Mouse (Mus musculus) skeletal muscle tissue, adult 2 months (tissue): ENCODE measurements around the gene Mael.

Experiments used
- DNase-seq: peaks from one replicate; pipeline ENCODE4 v3.0.0-alpha.2; 2012; ENCODE audit warnings: low read depth, low spot score

The Mael gene

GRCm38 (mm10) chr1:166209371-166209770, 29.2 kb downstream of the Mael start:
- DNase-seq: no peak

DNA sequence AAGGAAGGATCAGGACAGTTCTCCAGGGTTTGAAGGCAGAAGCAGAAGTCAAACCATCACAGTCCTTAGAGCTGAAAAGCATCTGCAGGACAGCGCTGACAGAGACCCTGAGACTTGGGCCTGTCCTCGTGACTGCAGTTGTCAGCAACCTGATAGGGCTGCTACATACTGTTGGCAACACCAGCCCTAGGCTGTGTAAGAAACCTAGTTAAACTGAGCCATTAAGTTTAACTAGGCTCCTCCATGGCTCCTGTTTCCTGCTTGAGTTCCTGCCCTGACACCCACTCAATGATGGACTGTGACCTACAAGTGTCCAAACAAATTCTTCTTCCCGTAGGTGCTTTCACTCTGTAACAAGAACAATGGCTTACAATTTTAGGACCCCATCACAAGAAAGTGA, 33.4 kb downstream of the Mael start:
- no peak for DNase-seq

DNA sequence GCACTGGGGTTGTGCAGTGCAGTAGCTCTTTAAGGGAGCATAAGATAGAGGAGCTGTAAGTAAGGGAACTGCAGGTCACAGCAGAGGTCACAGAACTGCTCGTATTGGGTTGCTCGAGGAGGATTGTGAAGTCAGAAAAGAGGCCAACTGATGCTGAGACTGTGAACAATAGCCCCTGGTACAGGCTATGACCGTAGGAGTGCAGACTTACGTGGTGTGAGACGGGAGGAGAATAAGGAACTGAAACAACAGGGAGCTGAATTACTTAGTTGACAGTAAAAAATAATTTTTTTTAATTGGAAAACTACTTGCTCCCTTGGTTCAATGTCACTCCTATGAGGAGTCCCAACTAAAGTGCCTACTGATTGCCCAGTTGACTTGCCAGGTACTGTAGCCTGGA, 34.4 kb downstream of the Mael start:
- DNase-seq: no peak

GRCm38 (mm10) chr1:166189821-166190220, 48.7 kb downstream of the Mael start:
- no peak for DNase-seq

GRCm38 (mm10) chr1:166185357-166185756, 53.2 kb downstream of the Mael start:
- DNase-seq: no peak

- no peak for DNase-seq
Observed at GRCm38 (mm10) chr1:166184391-166185229, 53.9 kb downstream of the Mael start.

GRCm38 (mm10) chr1:166182952-166183627, 55.5 kb downstream of the Mael start:
- DNase-seq: no peak

- no peak for DNase-seq
Observed at GRCm38 (mm10) chr1:166181510-166181909, 57.0 kb downstream of the Mael start.

DNA sequence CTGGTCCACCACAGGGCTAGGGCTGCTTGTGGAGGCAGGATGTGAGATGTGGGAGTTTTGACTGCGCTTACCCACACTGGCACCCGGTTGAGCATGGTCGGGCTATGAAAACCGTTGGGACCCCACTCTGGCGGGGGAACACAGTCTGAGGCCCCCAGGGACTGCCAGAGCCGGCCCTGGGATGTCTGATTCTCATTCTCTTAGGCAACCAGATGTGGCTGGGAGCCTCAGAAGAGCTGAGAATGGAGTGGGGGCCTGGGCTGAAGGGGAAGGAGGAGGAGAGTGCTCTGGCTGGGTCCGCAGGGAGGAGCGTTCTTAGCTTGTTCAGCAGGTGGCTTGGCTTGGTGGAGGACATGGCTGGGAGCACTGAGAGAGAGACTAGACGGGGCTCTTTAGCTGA, 64.9 kb downstream of the Mael start:
- DNase-seq: no peak

- no peak for DNase-seq
Observed at GRCm38 (mm10) chr1:166172992-166173391, 65.6 kb downstream of the Mael start.

- no peak for DNase-seq
Observed at GRCm38 (mm10) chr1:166170852-166171251, 67.7 kb downstream of the Mael start.

GRCm38 (mm10) chr1:166169713-166170112, 68.8 kb downstream of the Mael start:
- DNase-seq: no peak

DNA sequence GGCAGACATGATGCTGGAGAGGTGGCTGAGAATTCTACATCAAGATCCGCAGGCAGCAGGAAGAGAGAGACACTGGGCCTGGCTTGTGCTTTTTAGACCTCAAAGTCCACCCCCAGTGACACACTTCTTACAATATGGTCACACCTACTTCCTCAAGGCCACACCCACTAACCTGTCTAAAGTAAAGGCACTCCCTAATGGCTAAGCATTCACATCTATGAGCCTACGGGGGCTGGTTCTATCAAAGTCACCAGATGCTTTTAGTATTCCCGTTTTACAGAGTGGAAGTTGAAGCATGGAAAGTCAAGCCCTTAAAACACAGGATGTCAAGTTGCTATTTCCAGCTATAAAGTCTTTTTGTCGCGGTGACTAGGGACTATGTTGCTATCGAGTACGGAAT, 70.5 kb downstream of the Mael start:
- DNase-seq: no peak

- DNase-seq: no peak
Observed at GRCm38 (mm10) chr1:166167405-166167804, 71.1 kb downstream of the Mael start.

DNA sequence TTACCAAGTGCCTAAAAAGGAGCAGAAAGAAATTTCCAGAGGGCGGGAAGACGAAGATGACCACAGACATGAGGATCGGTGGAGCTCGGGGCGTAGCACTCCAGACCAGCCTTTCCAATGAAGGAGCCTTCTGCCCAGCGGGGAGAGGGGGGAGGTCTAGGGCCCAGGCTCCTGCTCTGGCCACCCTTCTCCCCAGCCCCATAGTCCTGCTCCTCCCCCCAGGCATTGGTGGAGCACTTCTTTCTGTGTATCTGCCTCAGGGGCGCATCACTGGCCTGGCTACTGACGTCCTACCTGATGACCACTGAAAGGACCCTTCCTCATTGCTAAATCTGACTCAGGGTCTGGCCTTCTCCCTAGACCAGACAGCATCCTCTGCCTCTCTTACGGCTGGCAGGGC, 73.4 kb downstream of the Mael start:
- DNase-seq: no peak

DNA sequence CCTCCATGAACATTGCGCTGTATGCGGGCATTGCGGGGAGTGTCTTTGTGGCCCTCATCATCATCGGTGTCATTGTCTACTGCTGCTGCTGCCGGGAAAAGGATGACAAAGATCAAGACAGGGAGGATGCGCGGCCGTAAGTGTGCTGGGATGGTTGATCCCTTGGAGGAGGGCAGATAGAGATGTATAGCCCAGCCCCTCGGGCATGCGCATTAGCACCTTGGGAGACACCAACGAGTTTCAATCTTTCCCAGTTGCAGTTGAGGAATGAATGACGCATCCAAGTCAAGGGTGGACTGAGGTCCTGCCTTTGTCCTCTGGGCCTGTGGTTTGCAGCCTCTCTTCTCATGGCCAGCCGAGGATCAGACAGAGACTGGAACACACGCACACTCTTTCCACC, 74.0 kb downstream of the Mael start:
- no peak for DNase-seq

- DNase-seq: peak; percentile 42
Observed at GRCm38 (mm10) chr1:166160569-166161445, 77.7 kb downstream of the Mael start.

DNA sequence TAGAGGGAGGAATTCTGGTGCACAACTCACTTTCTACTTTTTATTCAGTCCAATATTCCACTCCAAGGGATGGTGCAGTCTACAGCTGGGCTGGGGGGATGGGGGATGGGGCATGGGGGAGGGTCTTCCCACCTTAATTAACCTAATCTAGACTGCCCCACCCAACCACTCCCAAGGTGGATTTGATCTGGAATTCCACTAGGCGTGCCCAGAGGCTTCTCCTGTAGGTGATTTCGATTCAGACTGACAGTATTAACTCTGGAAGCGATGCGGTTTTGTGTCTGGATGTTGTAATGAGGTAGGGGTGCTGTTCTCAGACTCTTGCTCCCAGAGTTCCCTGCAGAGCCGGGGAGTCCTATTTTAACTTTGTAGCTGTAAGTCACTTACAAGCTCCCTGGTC, 78.4 kb downstream of the Mael start:
- DNase-seq: no peak

GRCm38 (mm10) chr1:166158664-166159063, 79.9 kb downstream of the Mael start:
- DNase-seq: no peak

- no peak for DNase-seq
Observed at GRCm38 (mm10) chr1:166157712-166158111, 80.8 kb downstream of the Mael start.

DNA sequence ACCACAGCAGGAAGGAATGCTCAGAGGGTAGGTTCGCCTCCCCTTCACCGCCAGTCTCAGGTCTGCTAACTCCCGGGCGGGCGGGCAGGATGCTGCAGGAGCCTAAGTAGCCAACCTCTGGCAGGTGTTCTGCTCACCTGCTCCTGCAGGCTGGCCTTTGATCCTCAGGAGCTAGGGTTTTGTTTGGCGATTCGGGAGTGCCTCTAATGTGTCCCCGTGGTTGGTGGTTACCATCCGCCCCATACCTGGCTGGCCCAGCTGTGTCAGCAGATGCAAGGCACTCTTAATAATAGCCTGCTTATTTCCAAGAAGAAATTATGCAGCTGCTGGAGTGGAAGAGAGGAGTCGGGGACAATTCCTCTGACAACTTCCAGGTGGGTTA, 83.4 kb downstream of the Mael start:
- DNase-seq: no peak
